23 mouse cellular contexts compared by ENCODE assay signal in genomic region chr14:18778241-18778640, GRCm38 (mm10).
DNase-seq lines count a peak whose midpoint lies in the region; ATAC-seq and TF ChIP-seq lines count a peak whose summit lies in the region.
"Had no signal": no experiment of that assay in that cellular context is flagged by ENCODE, and none has a peak within 500 bp of the region (broad histone marks: within the 10 kb centered on the region; RNA-seq: fewer than 3 reads in every experiment).

No protein-coding gene starts in this region.

- H3K79me2 ChIP-seq in myocyte (ENCODE audit: control insufficient read depth, insufficient read depth): peaks cover 4% of the 10 kb centered on the region

- no peak overlapping the region for H3K4me2 ChIP-seq in heart, embryonic 11.5 days
- H3K4me2 ChIP-seq in midbrain, embryonic 11.5 days: no peak overlapping the region
- no peak overlapping the region for H3K4me2 ChIP-seq in midbrain, postnatal 0 days (ENCODE audit: low read depth, low read length, poor library complexity, severe bottlenecking)
- peak overlapping the region; percentile 49 for H3K4me2 ChIP-seq in myocyte (ENCODE audit: low read depth)

- H3K4me3 ChIP-seq in heart, embryonic 11.5 days (ENCODE audit: low read depth, low read length): no peak overlapping the region
- H3K4me3 ChIP-seq in midbrain, embryonic 11.5 days (ENCODE audit: low read depth, low read length): no peak overlapping the region
- no peak overlapping the region for H3K4me3 ChIP-seq in midbrain, postnatal 0 days (ENCODE audit: low read depth, low read length)
- H3K4me3 ChIP-seq in myocyte: no peak overlapping the region

- ATAC-seq in heart, embryonic 11.5 days (replicated peaks; ENCODE audit: insufficient number of reproducible peaks, low FRiP score, low TSS enrichment): no peak
- no peak for ATAC-seq in midbrain, embryonic 11.5 days (ENCODE audit: low FRiP score)
- no peak for ATAC-seq in midbrain, postnatal 0 days (ENCODE audit: low FRiP score)
- ATAC-seq: activated CD4-positive, CD25-positive, alpha-beta regulatory T cell, adult 4 months; CD4-positive, CD25-positive, alpha-beta regulatory T cell, adult 4 months had no signal

- H3K36me3 ChIP-seq in heart, embryonic 11.5 days (ENCODE audit: control insufficient read depth, insufficient read depth, low read length): no peaks in the 10 kb centered on the region
- H3K36me3 ChIP-seq in midbrain, embryonic 11.5 days (ENCODE audit: control insufficient read depth, insufficient read depth, low read length): no peaks in the 10 kb centered on the region
- no peaks in the 10 kb centered on the region for H3K36me3 ChIP-seq in midbrain, postnatal 0 days (ENCODE audit: insufficient read depth, low read length)
- no peaks in the 10 kb centered on the region for H3K36me3 ChIP-seq in myocyte (ENCODE audit: control insufficient read depth, insufficient read depth)
- H3K36me3 ChIP-seq: G1E had no signal

- no peaks in the 10 kb centered on the region for H3K4me1 ChIP-seq in heart, embryonic 11.5 days (ENCODE audit: control insufficient read depth, insufficient read depth, low read length)
- H3K4me1 ChIP-seq in midbrain, embryonic 11.5 days (ENCODE audit: control insufficient read depth, insufficient read depth, low read length): no peaks in the 10 kb centered on the region
- H3K4me1 ChIP-seq in midbrain, postnatal 0 days (ENCODE audit: insufficient read depth, low read length): no peaks in the 10 kb centered on the region

- TF ChIP-seq POLR2A in myocyte (IDR thresholded peaks at IDR 0.05; ENCODE audit: insufficient read length, low read depth): no peak

- no peak for TF ChIP-seq CTCF in midbrain, postnatal 0 days (IDR thresholded peaks at IDR 0.05)

- peak; percentile 70 for DNase-seq in heart, adult 11 months
- peak; percentile 54 for DNase-seq in midbrain, embryonic 11.5 days (ENCODE audit: low spot score, missing footprints)
- DNase-seq in midbrain, postnatal 0 days (ENCODE audit: low spot score): no peak
- peak; percentile 9 for DNase-seq in R1 (ENCODE audit: low read depth, low spot score)
- DNase-seq in right cerebral cortex, postnatal 36 days (ENCODE audit: low spot score in 2 of 2): no peak
- no peak for DNase-seq in spleen, adult 12 weeks (ENCODE audit: low spot score)
- DNase-seq: adrenal gland, adult 2 months; adrenal gland, adult 8-10 months; adrenal gland, postnatal 10 days; adrenal gland, postnatal 14 days; adrenal gland, postnatal 25 days; adrenal gland, postnatal 36 days; B cell, adult 2 months; cerebellum, adult 11 months; cerebellum, adult 11-12 months; cerebellum, adult 18-20 months had no signal

- no peak overlapping the region for H3ac ChIP-seq in myocyte (ENCODE audit: control insufficient read depth, insufficient read length)

- no peaks in the 10 kb centered on the region for H3K27me3 ChIP-seq in heart, embryonic 11.5 days (ENCODE audit: control insufficient read depth, insufficient read depth, low read length)
- no peaks in the 10 kb centered on the region for H3K27me3 ChIP-seq in midbrain, embryonic 11.5 days (ENCODE audit: control insufficient read depth, insufficient read depth, low read length)
- no peaks in the 10 kb centered on the region for H3K27me3 ChIP-seq in midbrain, postnatal 0 days (ENCODE audit: insufficient read depth, low read length)
- no peaks in the 10 kb centered on the region for H3K27me3 ChIP-seq in myocyte (ENCODE audit: control insufficient read depth, insufficient read depth, insufficient read length)
- H3K27me3 ChIP-seq: CH12.LX, Patski had no signal

- H3K9ac ChIP-seq in heart, embryonic 11.5 days (ENCODE audit: low read depth, low read length): no peak overlapping the region
- H3K9ac ChIP-seq in midbrain, embryonic 11.5 days (ENCODE audit: low read length): no peak overlapping the region
- H3K9ac ChIP-seq in midbrain, postnatal 0 days (replicated peaks; ENCODE audit: low read length, poor library complexity, severe bottlenecking): no peak overlapping the region

- 80% methylated on average over 5 of the region's 5 CpGs for WGBS in heart, embryonic 11.5 days (ENCODE audit: insufficient replicate concordance)
- WGBS in midbrain, embryonic 11.5 days: 87% methylated on average over 5 of the region's 5 CpGs
- 91% methylated on average over 5 of the region's 5 CpGs for WGBS in midbrain, postnatal 0 days

- no peak overlapping the region for H3K27ac ChIP-seq in heart, embryonic 11.5 days (ENCODE audit: low read depth, low read length)
- H3K27ac ChIP-seq in midbrain, embryonic 11.5 days (ENCODE audit: low read depth, low read length): no peak overlapping the region
- no peak overlapping the region for H3K27ac ChIP-seq in midbrain, postnatal 0 days (ENCODE audit: low read depth, low read length)

- H3K9me3 ChIP-seq in heart, embryonic 11.5 days (replicated peaks; ENCODE audit: control insufficient read depth, low read length): no peaks in the 10 kb centered on the region
- no peaks in the 10 kb centered on the region for H3K9me3 ChIP-seq in midbrain, embryonic 11.5 days (ENCODE audit: control insufficient read depth, low read length)
- no peaks in the 10 kb centered on the region for H3K9me3 ChIP-seq in midbrain, postnatal 0 days (ENCODE audit: low read length)
- H3K9me3 ChIP-seq: G1E had no signal

TF ChIP-seq in myocyte, 11 proteins besides CTCF, POLR2A, EP300 and RAD21:
- TF ChIP-seq MAX (IDR thresholded peaks at IDR 0.05; ENCODE audit: low read depth) (no peak), POLR2AphosphoS2 (IDR thresholded peaks at IDR 0.05; ENCODE audit: insufficient read length, low read depth) (no peak), MYOG (IDR thresholded peaks at IDR 0.05; ENCODE audit: control insufficient read depth in 1 of 3, insufficient read depth in 1 of 3, insufficient read length in 2 of 3, low read depth in 2 of 3) (no peak), TCF12 (IDR thresholded peaks at IDR 0.05; ENCODE audit: insufficient read depth, poor library complexity, severe bottlenecking) (no peak), TCF3 (IDR thresholded peaks at IDR 0.05; ENCODE audit: insufficient read length, low read depth) (no peak), E2F4 (IDR thresholded peaks at IDR 0.05; ENCODE audit: insufficient read depth) (no peak), SRF (IDR thresholded peaks at IDR 0.05; ENCODE audit: control insufficient read depth, insufficient read length, low read depth) (no peak), USF1 (IDR thresholded peaks at IDR 0.05; ENCODE audit: low read depth) (no peak), MYOD1 (IDR thresholded peaks at IDR 0.05; ENCODE audit: control insufficient read depth in 1 of 3, insufficient read length in 2 of 3, low read depth in 2 of 3) (no peak), CEBPB (IDR thresholded peaks at IDR 0.05; ENCODE audit: insufficient read depth, poor library complexity, severe bottlenecking) (no peak), REST (IDR thresholded peaks at IDR 0.05; ENCODE audit: insufficient read depth, insufficient read length) (no peak)
TF ChIP-seq in myocyte: peak in this region for 0.

Comparison
In these comparisons a context has a peak if more than half of its experiments do, and no peak if none do; other contexts are left out.
1. DNase-seq: peak in heart, adult 11 months (single experiment), midbrain, embryonic 11.5 days (single experiment) and R1 (single experiment); none in midbrain, postnatal 0 days (single experiment), right cerebral cortex, postnatal 36 days (0 of 2) and spleen, adult 12 weeks (single experiment).